In the genomic region with DNA sequence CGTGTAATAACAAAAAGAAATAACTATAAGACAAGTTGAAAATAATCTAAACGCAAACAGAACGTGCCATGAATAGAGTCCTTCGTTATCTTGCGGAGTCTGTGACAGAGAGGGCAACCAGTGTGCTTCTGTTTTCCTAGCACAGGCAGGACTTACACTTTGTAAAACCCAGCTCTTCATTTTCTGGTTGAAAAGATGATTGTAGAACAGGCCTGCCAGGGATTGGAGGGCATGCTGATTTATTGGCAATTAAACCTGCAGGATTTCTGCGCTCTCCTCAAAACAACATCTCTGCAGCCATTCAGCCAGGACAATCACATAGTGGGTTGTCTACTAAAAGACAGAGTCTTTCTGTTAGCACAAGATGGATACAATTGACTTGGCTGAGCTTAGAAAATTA, we compare ENCODE assay signal across 14 mouse cellular contexts. TPM values are rescaled to one million over a fixed set of nuclear protein-coding genes. Genes with fewer than 3 reads are reported as not detected.
A peak's percentile ranks its signal among the peaks of the same experiment; 100 is the strongest.
DNase-seq lines count a peak whose midpoint lies in the region; ATAC-seq lines count a peak whose summit lies in the region.
"Had no signal": no experiment of that assay in that cellular context is flagged by ENCODE, and none has a peak within 500 bp of the region (broad histone marks: within the 10 kb centered on the region; RNA-seq: fewer than 3 reads in every experiment).

No protein-coding gene starts in this region.

- peaks cover 8% of the 10 kb centered on the region; the same call in 1 of the 2 replicates for H3K4me1 ChIP-seq in midbrain, embryonic 11.5 days (ENCODE audit: control insufficient read depth, insufficient read depth, low read length)
- peaks cover 24% of the 10 kb centered on the region for H3K4me1 ChIP-seq in midbrain, embryonic 13.5 days (replicated peaks)
- H3K4me1 ChIP-seq in neural tube, embryonic 12.5 days: peaks cover 18% of the 10 kb centered on the region
- H3K4me1 ChIP-seq: stomach, embryonic 15.5 days had no signal

- WGBS in midbrain, embryonic 11.5 days: 72% methylated on average over 6 of the region's 6 CpGs
- 50% methylated on average over 6 of the region's 6 CpGs for whole genome bisulfite sequencing in midbrain, embryonic 13.5 days
- 16% methylated on average over 6 of the region's 6 CpGs for WGBS in neural tube, embryonic 12.5 days

- H3K27me3 ChIP-seq in midbrain, embryonic 11.5 days (ENCODE audit: control insufficient read depth, insufficient read depth, low read length): peaks cover 3% of the 10 kb centered on the region; the same call in 1 of the 2 replicates
- H3K27me3 ChIP-seq in midbrain, embryonic 13.5 days: peaks cover 10% of the 10 kb centered on the region
- H3K27me3 ChIP-seq in neural tube, embryonic 12.5 days (replicated peaks): peaks cover 9% of the 10 kb centered on the region; the same call in 1 of the 2 replicates
- H3K27me3 ChIP-seq: stomach, embryonic 15.5 days had no signal

- H3K9ac ChIP-seq in midbrain, embryonic 11.5 days (ENCODE audit: low read length): no peak overlapping the region
- no peak overlapping the region for H3K9ac ChIP-seq in midbrain, embryonic 13.5 days (replicated peaks)
- no peak overlapping the region for H3K9ac ChIP-seq in neural tube, embryonic 12.5 days
- H3K9ac ChIP-seq: limb, embryonic 12.5 days; stomach, embryonic 15.5 days had no signal

- no peak overlapping the region for H3K27ac ChIP-seq in midbrain, embryonic 11.5 days (ENCODE audit: low read depth, low read length)
- no peak overlapping the region for H3K27ac ChIP-seq in midbrain, embryonic 13.5 days
- no peak overlapping the region for H3K27ac ChIP-seq in neural tube, embryonic 12.5 days
- H3K27ac ChIP-seq: limb, embryonic 12.5 days; stomach, embryonic 15.5 days had no signal

- DNase-seq in midbrain, embryonic 11.5 days (ENCODE audit: low spot score, missing footprints): peak; percentile 37
- DNase-seq in cerebellum, adult 11-12 months: peak; percentile 80
- DNase-seq in cerebellum, postnatal 14 days: peak; percentile 85 to 93
- DNase-seq in testis, postnatal 10 days (ENCODE audit: low spot score): no peak
- DNase-seq in left cerebral cortex, adult 18-20 months (ENCODE audit: low spot score in 2 of 2): no peak
- DNase-seq: gastrocnemius, postnatal 25 days; kidney, postnatal 10 days; layer of hippocampus, adult 9-11 months; lung, adult 18-20 months; right cerebral cortex, postnatal 25 days had no signal

- no peak overlapping the region for H3K4me3 ChIP-seq in midbrain, embryonic 11.5 days (ENCODE audit: low read depth, low read length)
- H3K4me3 ChIP-seq in midbrain, embryonic 13.5 days (replicated peaks): no peak overlapping the region
- H3K4me3 ChIP-seq in neural tube, embryonic 12.5 days: no peak overlapping the region
- H3K4me3 ChIP-seq: limb, embryonic 12.5 days; stomach, embryonic 15.5 days had no signal

- no peaks in the 10 kb centered on the region for H3K36me3 ChIP-seq in midbrain, embryonic 11.5 days (ENCODE audit: control insufficient read depth, insufficient read depth, low read length)
- no peaks in the 10 kb centered on the region for H3K36me3 ChIP-seq in midbrain, embryonic 13.5 days
- H3K36me3 ChIP-seq in neural tube, embryonic 12.5 days: no peaks in the 10 kb centered on the region
- H3K36me3 ChIP-seq: limb, embryonic 12.5 days; stomach, embryonic 15.5 days had no signal

- no peak for ATAC-seq in midbrain, embryonic 11.5 days (ENCODE audit: low FRiP score)
- ATAC-seq in midbrain, embryonic 13.5 days: no peak
- ATAC-seq in neural tube, embryonic 12.5 days (ENCODE audit: low FRiP score, low read depth): peak; percentile 59

- H3K4me2 ChIP-seq in midbrain, embryonic 11.5 days: no peak overlapping the region
- no peak overlapping the region for H3K4me2 ChIP-seq in midbrain, embryonic 13.5 days (replicated peaks)
- H3K4me2 ChIP-seq in neural tube, embryonic 12.5 days (replicated peaks): peak overlapping the region; percentile 16
- H3K4me2 ChIP-seq: limb, embryonic 12.5 days; stomach, embryonic 15.5 days had no signal

- no peaks in the 10 kb centered on the region for H3K9me3 ChIP-seq in midbrain, embryonic 11.5 days (ENCODE audit: control insufficient read depth, low read length)
- H3K9me3 ChIP-seq in midbrain, embryonic 13.5 days: no peaks in the 10 kb centered on the region
- H3K9me3 ChIP-seq in neural tube, embryonic 12.5 days: no peaks in the 10 kb centered on the region
- H3K9me3 ChIP-seq: limb, embryonic 12.5 days; stomach, embryonic 15.5 days had no signal

RNA-seq across cellular contexts. Expression of a gene that starts 40.4 kb away (rescaled TPM):
- polyA plus RNA-seq in midbrain, embryonic 11.5 days (2014; fragmentation: Nextera tagmentation; extraction: Ambion mirVana): 7.2 and 8.2 TPM in 2 replicates
- polyA plus RNA-seq in midbrain, embryonic 13.5 days (2015; fragmentation: Nextera tagmentation; extraction: Ambion mirVana): 9.6 and 11.3 TPM in 2 replicates
- 11.1 and 12.5 TPM in 2 replicates for polyA plus RNA-seq in neural tube, embryonic 12.5 days (2016; fragmentation: Nextera tagmentation; extraction: Ambion mirVana)
- total RNA-seq in left cerebral cortex, adult 18-20 months (2021): 10 to 100 TPM; 15.4 to 16.0 TPM

Comparison
In these comparisons a context has a peak if more than half of its experiments do, and no peak if none do; other contexts are left out.
1. DNase-seq: peak in midbrain, embryonic 11.5 days (single experiment), cerebellum, adult 11-12 months (single experiment) and cerebellum, postnatal 14 days (2 of 2); none in testis, postnatal 10 days (single experiment) and left cerebral cortex, adult 18-20 months (0 of 2).